Comparison of ENCODE assay signal across 11 mouse cellular contexts in genomic region chr11:22561329-22561592, GRCm38 (mm10). TPM values are rescaled to one million over a fixed set of nuclear protein-coding genes. Genes with fewer than 3 reads are reported as not detected.
DNase-seq lines count a peak whose midpoint lies in the region; ATAC-seq lines count a peak whose summit lies in the region.
"Had no signal": no experiment of that assay in that cellular context is flagged by ENCODE, and none has a peak within 500 bp of the region (broad histone marks: within the 10 kb centered on the region; RNA-seq: fewer than 3 reads in every experiment).

No protein-coding gene starts in this region.

- H3K36me3 ChIP-seq in intestine, embryonic 16.5 days (ENCODE audit: control insufficient read depth, insufficient read depth, low read length) = no peaks in the 10 kb centered on the region
- no peaks in the 10 kb centered on the region for H3K36me3 ChIP-seq in intestine, embryonic 15.5 days
- no peaks in the 10 kb centered on the region for H3K36me3 ChIP-seq in embryonic facial prominence, embryonic 14.5 days (ENCODE audit: control insufficient read depth, insufficient read depth, low read length)
- no peaks in the 10 kb centered on the region for H3K36me3 ChIP-seq in forebrain, embryonic 16.5 days (ENCODE audit: control insufficient read depth, insufficient read depth)
- H3K36me3 ChIP-seq in midbrain, embryonic 15.5 days (replicated peaks) = no peaks in the 10 kb centered on the region
- H3K36me3 ChIP-seq: stomach, embryonic 15.5 days had no signal

- H3K4me3 ChIP-seq in intestine, embryonic 16.5 days (ENCODE audit: low read length) = no peak overlapping the region
- no peak overlapping the region for H3K4me3 ChIP-seq in intestine, embryonic 15.5 days (replicated peaks)
- no peak overlapping the region for H3K4me3 ChIP-seq in embryonic facial prominence, embryonic 14.5 days (ENCODE audit: low read depth, low read length)
- H3K4me3 ChIP-seq in forebrain, embryonic 16.5 days (replicated peaks; ENCODE audit: low read length) = no peak overlapping the region
- no peak overlapping the region for H3K4me3 ChIP-seq in midbrain, embryonic 15.5 days
- H3K4me3 ChIP-seq: stomach, embryonic 15.5 days had no signal

- WGBS in intestine, embryonic 16.5 days = 86% methylated on average over 4 of the region's 4 CpGs
- WGBS in intestine, embryonic 15.5 days = 90% methylated on average over 4 of the region's 4 CpGs
- 92% methylated on average over 4 of the region's 4 CpGs for WGBS in embryonic facial prominence, embryonic 14.5 days
- 88% methylated on average over 4 of the region's 4 CpGs for WGBS in forebrain, embryonic 16.5 days
- WGBS in midbrain, embryonic 15.5 days = 82% methylated on average over 4 of the region's 4 CpGs

- no peaks in the 10 kb centered on the region for H3K27me3 ChIP-seq in intestine, embryonic 16.5 days (replicated peaks; ENCODE audit: control insufficient read depth, insufficient read depth, low read length)
- no peaks in the 10 kb centered on the region for H3K27me3 ChIP-seq in intestine, embryonic 15.5 days (replicated peaks)
- H3K27me3 ChIP-seq in embryonic facial prominence, embryonic 14.5 days (replicated peaks; ENCODE audit: control insufficient read depth, insufficient read depth, low read length) = no peaks in the 10 kb centered on the region
- no peaks in the 10 kb centered on the region for H3K27me3 ChIP-seq in forebrain, embryonic 16.5 days (replicated peaks; ENCODE audit: control insufficient read depth, insufficient read depth, low read length)
- no peaks in the 10 kb centered on the region for H3K27me3 ChIP-seq in midbrain, embryonic 15.5 days (replicated peaks)
- H3K27me3 ChIP-seq: stomach, embryonic 15.5 days had no signal

- no peak for DNase-seq in embryonic facial prominence, embryonic 14.5 days (ENCODE audit: low spot score)
- DNase-seq in thymus, postnatal 4 days = no peak
- DNase-seq in gastrocnemius, postnatal 25 days = no peak
- DNase-seq in heart, postnatal 10 days = no peak

- no peak for ATAC-seq in intestine, embryonic 16.5 days
- ATAC-seq in intestine, embryonic 15.5 days = no peak
- ATAC-seq in embryonic facial prominence, embryonic 14.5 days (ENCODE audit: low read depth) = no peak
- ATAC-seq in forebrain, embryonic 16.5 days = peak; percentile 26
- ATAC-seq in midbrain, embryonic 15.5 days (replicated peaks) = no peak
- ATAC-seq: activated CD4-positive, CD25-positive, alpha-beta regulatory T cell, adult 4 months had no signal

- 0 out of 2 replicates have a peak, but pooled peaks cover 3% of the 10 kb centered on the region for H3K4me1 ChIP-seq in intestine, embryonic 16.5 days (ENCODE audit: control insufficient read depth, insufficient read depth, low read length)
- peaks cover 9% of the 10 kb centered on the region; the same call in 1 of the 2 replicates for H3K4me1 ChIP-seq in intestine, embryonic 15.5 days (replicated peaks)
- H3K4me1 ChIP-seq in embryonic facial prominence, embryonic 14.5 days (ENCODE audit: control insufficient read depth, insufficient read depth, low read length) = peaks cover 17% of the 10 kb centered on the region
- peaks cover 15% of the 10 kb centered on the region for H3K4me1 ChIP-seq in forebrain, embryonic 16.5 days (replicated peaks; ENCODE audit: control insufficient read depth, insufficient read depth, low read length)
- peaks cover 13% of the 10 kb centered on the region for H3K4me1 ChIP-seq in midbrain, embryonic 15.5 days

- intact Hi-C loops in heart, postnatal 10 days (cut with DNase I) = no loop called here

- H3K27ac ChIP-seq in intestine, embryonic 16.5 days (ENCODE audit: low read length) = peak overlapping the region; percentile 14; the same call in 1 of the 2 replicates
- H3K27ac ChIP-seq in intestine, embryonic 15.5 days = no peak overlapping the region
- H3K27ac ChIP-seq in embryonic facial prominence, embryonic 14.5 days (replicated peaks; ENCODE audit: low read depth, low read length) = peak overlapping the region; percentile 63; the same call in 1 of the 2 replicates
- H3K27ac ChIP-seq in forebrain, embryonic 16.5 days (ENCODE audit: low read length) = peak overlapping the region; percentile 23; the same call in 1 of the 2 replicates
- H3K27ac ChIP-seq in midbrain, embryonic 15.5 days = peak overlapping the region; percentile 63
- H3K27ac ChIP-seq: kidney, postnatal 0 days had no signal

- H3K9ac ChIP-seq in intestine, embryonic 16.5 days (ENCODE audit: low read depth, low read length) = no peak overlapping the region
- H3K9ac ChIP-seq in intestine, embryonic 15.5 days = no peak overlapping the region
- H3K9ac ChIP-seq in embryonic facial prominence, embryonic 14.5 days (ENCODE audit: low read depth, low read length) = no peak overlapping the region
- H3K9ac ChIP-seq in forebrain, embryonic 16.5 days (replicated peaks; ENCODE audit: low read depth, low read length) = no peak overlapping the region
- H3K9ac ChIP-seq in midbrain, embryonic 15.5 days = no peak overlapping the region
- H3K9ac ChIP-seq: stomach, embryonic 15.5 days had no signal

- no peak overlapping the region for H3K4me2 ChIP-seq in intestine, embryonic 16.5 days (ENCODE audit: low read depth, low read length)
- no peak overlapping the region for H3K4me2 ChIP-seq in intestine, embryonic 15.5 days (replicated peaks)
- H3K4me2 ChIP-seq in embryonic facial prominence, embryonic 14.5 days (ENCODE audit: low read depth, low read length) = no peak overlapping the region
- H3K4me2 ChIP-seq in forebrain, embryonic 16.5 days (ENCODE audit: low read length) = no peak overlapping the region
- H3K4me2 ChIP-seq in midbrain, embryonic 15.5 days = no peak overlapping the region

- no peaks in the 10 kb centered on the region for H3K9me3 ChIP-seq in intestine, embryonic 16.5 days (ENCODE audit: control insufficient read depth, low read length)
- no peaks in the 10 kb centered on the region for H3K9me3 ChIP-seq in intestine, embryonic 15.5 days
- H3K9me3 ChIP-seq in embryonic facial prominence, embryonic 14.5 days (ENCODE audit: control insufficient read depth, low read length) = no peaks in the 10 kb centered on the region
- no peaks in the 10 kb centered on the region for H3K9me3 ChIP-seq in forebrain, embryonic 16.5 days (ENCODE audit: control insufficient read depth, low read length)
- H3K9me3 ChIP-seq in midbrain, embryonic 15.5 days = no peaks in the 10 kb centered on the region
- H3K9me3 ChIP-seq: stomach, embryonic 15.5 days had no signal

RNA-seq across cellular contexts. Expression of gene Tmem17, which starts 49.4 kb away (rescaled TPM):
- 9.5 and 9.6 TPM in 2 replicates for polyA plus RNA-seq in intestine, embryonic 16.5 days (2015; fragmentation: Nextera tagmentation; extraction: Ambion mirVana)
- 11.0 and 12.0 TPM in 2 replicates for polyA plus RNA-seq in intestine, embryonic 15.5 days (2015; fragmentation: Nextera tagmentation; extraction: Ambion mirVana)
- 13.7 and 14.2 TPM in 2 replicates for polyA plus RNA-seq in embryonic facial prominence, embryonic 14.5 days (2014; fragmentation: Nextera tagmentation; extraction: Ambion mirVana)
- 14.5 and 19.6 TPM in 2 replicates for polyA plus RNA-seq in forebrain, embryonic 16.5 days (2015; fragmentation: Nextera tagmentation; extraction: Ambion mirVana)
- polyA plus RNA-seq in midbrain, embryonic 15.5 days (2015; fragmentation: Nextera tagmentation; extraction: Ambion mirVana) = 24.3 and 24.7 TPM in 2 replicates
- total RNA-seq in gastrocnemius, postnatal 25 days (2021) = 1 to 10 TPM; 1.1 to 1.7 TPM
- total RNA-seq in heart, postnatal 10 days (2021) = 1 to 10 TPM; 2.1 to 3.7 TPM
